Mouse (Mus musculus) liver, adult 2 months (tissue): ENCODE measurements around the gene Prdm10. TPM values are rescaled to one million over a fixed set of nuclear protein-coding genes. Genes with fewer than 3 reads are reported as not detected.

Source experiments
- DNase-seq: peaks from one replicate; pipeline ENCODE4 v3.0.0-alpha.2; 2011; ENCODE audit warnings: low read depth, low spot score; ENCODE audit errors: extremely low read depth
- H3K27ac ChIP-seq: fragments of 200-500 bp; replicated peaks from 2 replicates; pipeline ENCODE4 v1.5.1; 2012; ENCODE audit warnings: low read depth, mild to moderate bottlenecking, control low read depth, inconsistent platforms, low read length; ENCODE audit not compliant: insufficient read depth
- H3K27me3 ChIP-seq: fragments of 200-500 bp; 2 replicates; pipeline ENCODE4 v1.6.1; 2012; ENCODE audit warnings: mild to moderate bottlenecking, moderate library complexity, low read length, inconsistent platforms; ENCODE audit not compliant: control insufficient read depth, insufficient read depth
- H3K36me3 ChIP-seq: fragments of 200-500 bp; 2 replicates; pipeline ENCODE4 v1.6.1; 2012; ENCODE audit warnings: low read length, inconsistent platforms; ENCODE audit not compliant: control insufficient read depth, insufficient read depth
- H3K4me1 ChIP-seq: fragments of 200-500 bp; 2 replicates; pipeline ENCODE4 v1.6.1; 2011; ENCODE audit warnings: low read length; ENCODE audit not compliant: control insufficient read depth, insufficient read depth
- H3K4me3 ChIP-seq: fragments of 200-500 bp; 2 replicates; pipeline ENCODE4 v1.5.1; 2011; ENCODE audit warnings: low read depth, mild to moderate bottlenecking, control low read depth, low read length, moderate library complexity; ENCODE audit not compliant: insufficient read depth
- H3K79me2 ChIP-seq: fragments of 200-500 bp; 2 replicates; pipeline ENCODE4 v1.6.1; 2012; ENCODE audit warnings: inconsistent platforms, mild to moderate bottlenecking, low read length, moderate library complexity; ENCODE audit not compliant: control insufficient read depth, insufficient read depth
- H3K9ac ChIP-seq: fragments of 200-500 bp; 2 replicates; pipeline ENCODE4 v1.6.1; 2012; ENCODE audit warnings: low read depth, mild to moderate bottlenecking, control low read depth, inconsistent platforms, low read length
- CTCF ChIP-seq: fragments of 200-500 bp; IDR thresholded peaks from 2 replicates; pipeline ENCODE4 v1.5.1; 2011; ENCODE audit warnings: low read depth, low read length, control low read depth
- POLR2A ChIP-seq: fragments of 200-500 bp; IDR thresholded peaks from 2 replicates; pipeline ENCODE4 v1.6.1; 2011; ENCODE audit warnings: low read length, control low read depth; ENCODE audit not compliant: insufficient read depth; ENCODE audit errors: extremely low read depth
- WGBS: fragments of 180-500 bp; shearing (Covaris S2); methylation state at CpG from one replicate; pipeline ENCODE4 v1.1.7; 2018; 5-methylcytosine and 5-hydroxymethylcytosine counted together
- polyA plus RNA-seq: library from polyadenylated mRNA; depleted of rRNA; stranded (reverse); fragments of >200 nt; gene quantifications from 2 replicates; pipeline ENCODE4 v1.2.3, GENCODE M21; 2012; rRNA removed
- total RNA-seq: library from RNA; depleted of rRNA; stranded (reverse); fragments of >200 nt; gene quantifications from 2 replicates; pipeline ENCODE4 v1.2.3, GENCODE M21; 2014; rRNA removed

Gene Prdm10
- 2.7 and 3.6 TPM in 2 replicates for total RNA-seq
- polyA plus RNA-seq = 4.5 and 4.8 TPM in 2 replicates

GRCm38 (mm10) chr9:31280366-31281010 is at the start of gene Prdm10:
TSS of gene Prdm10 (plus strand) at chr9:31280538.
- TF ChIP-seq CTCF = no peak
- TF ChIP-seq POLR2A = peak; percentile 47
- H3K79me2 ChIP-seq = peaks cover under 1% of the 10 kb centered on the region; the same call in 1 of the 2 replicates
- peak within 1 kb of the TSS; percentile 100 for H3K4me3 ChIP-seq
- H3K9ac ChIP-seq = peak within 1 kb of the TSS; percentile 99
- H3K27me3 ChIP-seq = no peaks in the 10 kb centered on the region
- H3K4me1 ChIP-seq = peaks cover 9% of the 10 kb centered on the region
- WGBS = under 1% methylated on average over 33 of the region's 45 CpGs
- peak; percentile 77 for DNase-seq
- peak within 1 kb of the TSS; percentile 99 for H3K27ac ChIP-seq
- no peaks in the 10 kb centered on the region for H3K36me3 ChIP-seq

GRCm38 (mm10) chr9:31235030-31235429 is 45.3 kb upstream of the Prdm10 start:
- Histone ChIP-seq H3K4me3 (no peak overlapping the region), H3K27ac (no peak overlapping the region), H3K4me1 (peaks cover 6% of the 10 kb centered on the region), H3K79me2 (no peaks in the 10 kb centered on the region), H3K36me3 (no peaks in the 10 kb centered on the region), H3K9ac (no peak overlapping the region), H3K27me3 (no peaks in the 10 kb centered on the region)
- 17% methylated on average over 4 of the region's 4 CpGs for WGBS
- no peak for TF ChIP-seq CTCF
- no peak for TF ChIP-seq POLR2A
- peak; percentile 61 for DNase-seq

- Histone ChIP-seq H3K36me3 (no peaks in the 10 kb centered on the region), H3K27ac (no peak overlapping the region), H3K79me2 (no peaks in the 10 kb centered on the region), H3K4me3 (no peak overlapping the region), H3K9ac (no peak overlapping the region), H3K27me3 (no peaks in the 10 kb centered on the region), H3K4me1 (peaks cover 6% of the 10 kb centered on the region)
- 87% methylated on average over 9 of the region's 9 CpGs for WGBS
- TF ChIP-seq CTCF (no peak), POLR2A (no peak)
- DNase-seq = no peak
Measured at GRCm38 (mm10) chr9:31235489-31235888, 44.8 kb upstream of the Prdm10 start.

- no peak overlapping the region for H3K4me3 ChIP-seq
- H3K27me3 ChIP-seq = no peaks in the 10 kb centered on the region
- peaks cover 6% of the 10 kb centered on the region for H3K4me1 ChIP-seq
- H3K27ac ChIP-seq = no peak overlapping the region
- H3K79me2 ChIP-seq = no peaks in the 10 kb centered on the region
- WGBS = 95% methylated on average over 5 of the region's 5 CpGs
- DNase-seq = no peak
- TF ChIP-seq POLR2A = no peak
- TF ChIP-seq CTCF = no peak
- no peak overlapping the region for H3K9ac ChIP-seq
- H3K36me3 ChIP-seq = no peaks in the 10 kb centered on the region
Measured at GRCm38 (mm10) chr9:31236079-31236478, 44.3 kb upstream of the Prdm10 start.

GRCm38 (mm10) chr9:31238526-31238925 is 41.8 kb upstream of the Prdm10 start:
- no peak overlapping the region for H3K4me3 ChIP-seq
- H3K4me1 ChIP-seq = peaks cover 6% of the 10 kb centered on the region
- WGBS = 26% methylated on average over 2 of the region's 2 CpGs
- TF ChIP-seq POLR2A (no peak), CTCF (no peak)
- H3K27ac ChIP-seq = no peak overlapping the region
- H3K79me2 ChIP-seq = no peaks in the 10 kb centered on the region
- no peaks in the 10 kb centered on the region for H3K27me3 ChIP-seq
- peak; percentile 68 for DNase-seq
- no peaks in the 10 kb centered on the region for H3K36me3 ChIP-seq
- H3K9ac ChIP-seq = no peak overlapping the region

GRCm38 (mm10) chr9:31239551-31239950 is 40.8 kb upstream of the Prdm10 start:
- WGBS = 93% methylated on average over 2 of the region's 2 CpGs
- TF ChIP-seq POLR2A (no peak), CTCF (no peak)

More at GRCm38 (mm10) chr9:31239551-31239950, 40.8 kb upstream of the Prdm10 start:
- Histone ChIP-seq H3K9ac (no peak overlapping the region), H3K79me2 (no peaks in the 10 kb centered on the region), H3K36me3 (no peaks in the 10 kb centered on the region), H3K4me1 (peaks cover 6% of the 10 kb centered on the region), H3K27me3 (no peaks in the 10 kb centered on the region), H3K27ac (no peak overlapping the region), H3K4me3 (no peak overlapping the region)
- no peak for DNase-seq
